Mouse (Mus musculus): ENCODE data around the gene Sema3f. TPM values are rescaled to one million over a fixed set of nuclear protein-coding genes. Genes with fewer than 3 reads are reported as not detected.
"Not testable (repeated sequence)": the region's sequence is repeated elsewhere in the genome, so short reads cannot be mapped to it uniquely, and the experiment has no call there.

Gene Sema3f
- polyA plus RNA-seq, 1 experiment from 2014 or later, result 18.7 TPM

- H3K27me3 ChIP-seq (ENCODE audit: control insufficient read depth, insufficient read depth, low read length), result no peaks in the 10 kb centered on the region
- H3K4me2 ChIP-seq (ENCODE audit: low read depth, low read length), result no peak overlapping the region
- no peak overlapping the region for H3K27ac ChIP-seq (ENCODE audit: low read depth, low read length)
- no peaks in the 10 kb centered on the region for H3K4me1 ChIP-seq (ENCODE audit: control insufficient read depth, insufficient read depth, low read length)
- no peak overlapping the region for H3K4me3 ChIP-seq (ENCODE audit: low read depth, low read length)
- ATAC-seq (ENCODE audit: low read depth), result peak; percentile 67; the same call in 1 of the 2 replicates
- H3K9ac ChIP-seq (replicated peaks; ENCODE audit: low read depth, low read length), result no peak overlapping the region
- no peaks in the 10 kb centered on the region for H3K9me3 ChIP-seq (ENCODE audit: control insufficient read depth, low read length)
- H3K36me3 ChIP-seq (ENCODE audit: control insufficient read depth, insufficient read depth, low read length), result no peaks in the 10 kb centered on the region; the same call in none of the 2 replicates
- 30% methylated on average over 17 of the region's 17 CpGs for WGBS
Measured at GRCm38 (mm10) chr9:107685231-107685981, 24.9 kb downstream of the Sema3f start.

GRCm38 (mm10) chr9:107682405-107682804 is 27.9 kb downstream of the Sema3f start:
- Histone ChIP-seq H3K9ac (replicated peaks; ENCODE audit: low read depth, low read length) (no peak overlapping the region), H3K4me3 (ENCODE audit: low read depth, low read length) (no peak overlapping the region), H3K36me3 (ENCODE audit: control insufficient read depth, insufficient read depth, low read length) (no peaks in the 10 kb centered on the region; the same call in 1 of the 2 replicates), H3K4me2 (ENCODE audit: low read depth, low read length) (no peak overlapping the region), H3K4me1 (ENCODE audit: control insufficient read depth, insufficient read depth, low read length) (no peaks in the 10 kb centered on the region), H3K27me3 (ENCODE audit: control insufficient read depth, insufficient read depth, low read length) (no peaks in the 10 kb centered on the region; the same call in 1 of the 2 replicates), H3K27ac (ENCODE audit: low read depth, low read length) (no peak overlapping the region), H3K9me3 (ENCODE audit: control insufficient read depth, low read length) (no peaks in the 10 kb centered on the region)
- ATAC-seq (ENCODE audit: low read depth), result no peak
- WGBS, result 90% methylated on average over 20 of the region's 20 CpGs

DNA sequence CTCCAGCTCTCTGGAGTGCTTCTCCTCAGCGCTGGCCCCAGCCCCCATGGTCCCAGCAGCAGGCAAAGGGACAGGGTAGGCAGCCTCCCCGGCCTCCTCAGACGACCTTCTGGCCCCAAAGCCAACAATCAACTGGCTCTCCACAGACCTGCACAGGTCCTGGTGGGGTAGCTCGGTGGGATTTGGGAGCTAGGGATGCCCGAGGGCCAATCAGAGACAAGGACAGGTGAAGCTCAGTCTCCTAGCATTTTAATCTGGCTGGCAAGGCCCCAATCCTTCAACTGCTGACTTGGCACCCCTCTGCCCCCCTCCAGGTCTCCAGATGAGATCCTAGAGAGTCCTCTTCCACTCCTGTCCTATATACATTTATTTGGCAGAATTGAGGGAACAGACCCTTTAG is 30.8 kb downstream of the Sema3f start, which contains the start of gene Gnat1:
TSS of gene Gnat1 (minus strand) at position 212 of the 400 bp plus-strand sequence.
- H3K9me3 ChIP-seq (ENCODE audit: control insufficient read depth, low read length), result no peaks in the 10 kb centered on the region
- no peak within 1 kb of the TSS for H3K4me2 ChIP-seq (ENCODE audit: low read depth, low read length)
- WGBS, result 42% methylated on average over 5 of the region's 5 CpGs
- no peaks in the 10 kb centered on the region; the same call in 1 of the 2 replicates for H3K36me3 ChIP-seq (ENCODE audit: control insufficient read depth, insufficient read depth, low read length)
- ATAC-seq (ENCODE audit: low read depth), result no peak
- H3K4me3 ChIP-seq (ENCODE audit: low read depth, low read length), result no peak within 1 kb of the TSS
- peaks cover 8% of the 10 kb centered on the region for H3K4me1 ChIP-seq (ENCODE audit: control insufficient read depth, insufficient read depth, low read length)
- H3K9ac ChIP-seq (replicated peaks; ENCODE audit: low read depth, low read length), result no peak within 1 kb of the TSS
- peaks cover 15% of the 10 kb centered on the region; the same call in 1 of the 2 replicates for H3K27me3 ChIP-seq (ENCODE audit: control insufficient read depth, insufficient read depth, low read length)
- H3K27ac ChIP-seq (ENCODE audit: low read depth, low read length), result no peak within 1 kb of the TSS

GRCm38 (mm10) chr9:107678861-107679260 is 31.4 kb downstream of the Sema3f start:
- H3K4me3 ChIP-seq (ENCODE audit: low read depth, low read length), result no peak overlapping the region
- no peak overlapping the region for H3K4me2 ChIP-seq (ENCODE audit: low read depth, low read length)
- no peaks in the 10 kb centered on the region for H3K9me3 ChIP-seq (ENCODE audit: control insufficient read depth, low read length)
- H3K36me3 ChIP-seq (ENCODE audit: control insufficient read depth, insufficient read depth, low read length), result no peaks in the 10 kb centered on the region; the same call in 1 of the 2 replicates
- H3K27ac ChIP-seq (ENCODE audit: low read depth, low read length), result no peak overlapping the region
- peaks cover 15% of the 10 kb centered on the region; the same call in 1 of the 2 replicates for H3K27me3 ChIP-seq (ENCODE audit: control insufficient read depth, insufficient read depth, low read length)
- H3K4me1 ChIP-seq (ENCODE audit: control insufficient read depth, insufficient read depth, low read length), result peaks cover 8% of the 10 kb centered on the region
- no peak for ATAC-seq (ENCODE audit: low read depth)
- no peak overlapping the region for H3K9ac ChIP-seq (replicated peaks; ENCODE audit: low read depth, low read length)
- WGBS, result 95% methylated on average over 2 of the region's 2 CpGs

DNA sequence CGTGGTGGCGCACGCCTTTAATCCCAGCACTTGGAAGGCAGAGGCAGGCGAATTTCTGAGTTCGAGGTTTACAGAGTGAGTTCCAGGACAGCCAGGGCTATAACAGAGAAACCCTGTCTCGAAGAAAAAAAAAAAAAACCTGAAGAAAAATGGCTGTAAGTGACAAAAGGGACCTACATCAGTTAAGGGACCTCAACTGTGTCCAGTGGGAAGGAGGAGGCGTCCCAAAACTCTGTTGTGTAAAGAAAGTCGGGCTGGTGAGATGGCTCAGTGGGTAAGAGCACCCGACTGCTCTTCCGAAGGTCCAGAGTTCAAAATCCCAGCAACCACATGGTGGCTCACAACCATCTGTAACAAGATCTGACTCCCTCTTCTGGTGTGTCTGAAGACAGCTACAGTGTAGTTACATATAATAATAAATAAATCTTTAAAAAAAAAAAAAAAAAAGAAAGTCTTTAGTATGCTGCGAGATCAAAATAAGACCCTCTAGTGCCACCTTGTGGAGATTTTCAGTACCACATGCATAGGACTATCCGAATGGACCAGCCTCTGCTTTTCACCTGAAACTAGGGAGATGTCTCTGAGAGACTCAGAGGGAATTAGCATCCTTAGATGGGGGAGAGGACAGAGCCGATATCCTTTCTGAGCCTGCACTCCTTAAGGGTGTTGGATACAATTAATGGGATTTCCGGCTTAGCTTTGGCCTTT is 32.3 kb downstream of the Sema3f start:
- not testable (repeated sequence) for H3K9ac ChIP-seq (replicated peaks; ENCODE audit: low read depth, low read length); H3K9me3 ChIP-seq (ENCODE audit: control insufficient read depth, low read length); H3K36me3 ChIP-seq (ENCODE audit: control insufficient read depth, insufficient read depth, low read length); H3K4me3 ChIP-seq (ENCODE audit: low read depth, low read length); H3K27ac ChIP-seq (ENCODE audit: low read depth, low read length); ATAC-seq (ENCODE audit: low read depth); H3K4me1 ChIP-seq (ENCODE audit: control insufficient read depth, insufficient read depth, low read length); H3K4me2 ChIP-seq (ENCODE audit: low read depth, low read length)
- 38% methylated on average over 14 of the region's 14 CpGs for WGBS
- H3K27me3 ChIP-seq (ENCODE audit: control insufficient read depth, insufficient read depth, low read length), result peaks cover 15% of the 10 kb centered on the region; the same call in 1 of the 2 replicates

GRCm38 (mm10) chr9:107677091-107677784 is 33.0 kb downstream of the Sema3f start:
- no peak for ATAC-seq (ENCODE audit: low read depth)
- Histone ChIP-seq H3K4me3 (ENCODE audit: low read depth, low read length) (no peak overlapping the region), H3K9me3 (ENCODE audit: control insufficient read depth, low read length) (no peaks in the 10 kb centered on the region), H3K4me2 (ENCODE audit: low read depth, low read length) (no peak overlapping the region), H3K27ac (ENCODE audit: low read depth, low read length) (no peak overlapping the region), H3K36me3 (ENCODE audit: control insufficient read depth, insufficient read depth, low read length) (no peaks in the 10 kb centered on the region), H3K9ac (replicated peaks; ENCODE audit: low read depth, low read length) (no peak overlapping the region), H3K4me1 (ENCODE audit: control insufficient read depth, insufficient read depth, low read length) (peaks cover 8% of the 10 kb centered on the region), H3K27me3 (ENCODE audit: control insufficient read depth, insufficient read depth, low read length) (peaks cover 15% of the 10 kb centered on the region; the same call in 1 of the 2 replicates)
- WGBS, result 19% methylated on average over 17 of the region's 17 CpGs

- Histone ChIP-seq H3K4me3 (ENCODE audit: low read depth, low read length) (peak overlapping the region; percentile 22), H3K27ac (ENCODE audit: low read depth, low read length) (no peak overlapping the region), H3K36me3 (ENCODE audit: control insufficient read depth, insufficient read depth, low read length) (no peaks in the 10 kb centered on the region), H3K9me3 (ENCODE audit: control insufficient read depth, low read length) (no peaks in the 10 kb centered on the region), H3K4me2 (ENCODE audit: low read depth, low read length) (peak overlapping the region; percentile 52), H3K27me3 (ENCODE audit: control insufficient read depth, insufficient read depth, low read length) (peaks cover 15% of the 10 kb centered on the region; the same call in 1 of the 2 replicates), H3K9ac (replicated peaks; ENCODE audit: low read depth, low read length) (peak overlapping the region; percentile 25; the same call in 1 of the 2 replicates), H3K4me1 (ENCODE audit: control insufficient read depth, insufficient read depth, low read length) (peaks cover 8% of the 10 kb centered on the region)
- ATAC-seq (ENCODE audit: low read depth), result no peak; the same call in 1 of the 2 replicates
- 2% methylated on average over 25 of the region's 25 CpGs for WGBS
Measured at GRCm38 (mm10) chr9:107676302-107676701, 34.0 kb downstream of the Sema3f start.

DNA sequence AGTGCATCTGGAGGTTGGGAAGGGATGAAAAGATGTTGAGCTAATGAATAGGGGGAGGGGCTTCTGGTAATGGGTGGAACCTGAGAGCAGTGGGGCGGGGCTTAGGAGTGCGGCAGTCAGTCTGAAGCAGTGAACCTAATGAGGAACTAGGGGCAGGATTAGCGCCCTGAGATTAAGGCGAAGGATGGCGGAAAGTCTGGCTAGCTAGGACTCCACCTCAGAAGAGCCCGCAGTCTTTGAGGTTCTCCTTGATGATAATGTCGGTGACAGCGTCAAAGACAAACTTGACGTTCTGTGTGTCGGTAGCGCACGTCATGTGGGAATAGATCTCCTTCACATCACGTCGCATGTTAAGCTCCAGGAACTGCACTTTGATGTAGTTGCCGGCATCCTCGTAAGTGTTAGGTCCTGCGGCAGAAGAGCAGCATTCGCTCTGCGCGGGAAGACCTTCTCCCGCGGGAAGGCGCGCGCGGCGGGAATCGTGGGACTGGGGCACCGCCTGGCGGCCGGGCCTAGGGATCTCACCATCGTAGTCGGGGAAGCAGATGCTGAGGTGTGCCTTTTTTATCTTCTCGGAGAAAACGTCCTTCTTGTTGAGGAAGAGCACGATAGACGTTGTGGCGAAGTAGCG is 34.5 kb downstream of the Sema3f start:
- Histone ChIP-seq H3K9me3 (ENCODE audit: control insufficient read depth, low read length) (no peaks in the 10 kb centered on the region), H3K4me1 (ENCODE audit: control insufficient read depth, insufficient read depth, low read length) (peaks cover 8% of the 10 kb centered on the region), H3K9ac (replicated peaks; ENCODE audit: low read depth, low read length) (0 out of 2 replicates have a peak overlapping the region, but pooled peaks have one; percentile 25), H3K27ac (ENCODE audit: low read depth, low read length) (no peak overlapping the region), H3K27me3 (ENCODE audit: control insufficient read depth, insufficient read depth, low read length) (peaks cover 15% of the 10 kb centered on the region; the same call in 1 of the 2 replicates), H3K36me3 (ENCODE audit: control insufficient read depth, insufficient read depth, low read length) (no peaks in the 10 kb centered on the region), H3K4me3 (ENCODE audit: low read depth, low read length) (peak overlapping the region; percentile 22), H3K4me2 (ENCODE audit: low read depth, low read length) (peak overlapping the region; percentile 52)
- ATAC-seq (ENCODE audit: low read depth), result 0 out of 2 replicates have a peak, but pooled peaks have one; percentile 47
- WGBS, result under 1% methylated on average over 39 of the region's 39 CpGs
